Mouse (Mus musculus) neural tube, embryonic 14.5 days (tissue): Measurements from ENCODE around the gene Syt9. TPM values are rescaled to one million over a fixed set of nuclear protein-coding genes. Genes with fewer than 3 reads are reported as not detected.

Experiments
- polyA plus RNA-seq: library from polyadenylated mRNA; unstranded; fragments of >200 nt; fragmentation: Nextera tagmentation; extraction: Ambion mirVana; gene quantifications from 2 replicates; pipeline ENCODE4 v1.2.1, GENCODE M21; 2014

The Syt9 gene
- polyA plus RNA-seq, 1 experiment from 2014 or later, result 12.7 TPM

Other genes starting within 250 kb of the Syt9 start
- not detected in 2 replicates for gene Olfr715, start 239.6 kb upstream of the Syt9 start, polyA plus RNA-seq
- not detected in 2 replicates for gene Olfr716, start 232.4 kb upstream of the Syt9 start, polyA plus RNA-seq
- gene Nlrp14, start 203.7 kb upstream of the Syt9 start, polyA plus RNA-seq, result not detected in 2 replicates
- gene Rbmxl2, start 161.3 kb upstream of the Syt9 start, polyA plus RNA-seq, result not detected in 2 replicates
- 0.28 and 4.6 TPM in 2 replicates for gene Olfml1, start 196.7 kb downstream of the Syt9 start, polyA plus RNA-seq
- 2.0 and 2.3 TPM in 2 replicates for gene Ppfibp2, start 224.5 kb downstream of the Syt9 start, polyA plus RNA-seq